Mouse (Mus musculus): ENCODE measurements around the gene Abhd17c. TPM values are rescaled to one million over a fixed set of nuclear protein-coding genes. Genes with fewer than 3 reads are reported as not detected.
"Not testable (repeated sequence)": the region's sequence is repeated elsewhere in the genome, so short reads cannot be mapped to it uniquely, and the experiment has no call there.

Abhd17c gene
- polyA plus RNA-seq, 1 experiment from 2014 or later, result 34.9 TPM

DNA sequence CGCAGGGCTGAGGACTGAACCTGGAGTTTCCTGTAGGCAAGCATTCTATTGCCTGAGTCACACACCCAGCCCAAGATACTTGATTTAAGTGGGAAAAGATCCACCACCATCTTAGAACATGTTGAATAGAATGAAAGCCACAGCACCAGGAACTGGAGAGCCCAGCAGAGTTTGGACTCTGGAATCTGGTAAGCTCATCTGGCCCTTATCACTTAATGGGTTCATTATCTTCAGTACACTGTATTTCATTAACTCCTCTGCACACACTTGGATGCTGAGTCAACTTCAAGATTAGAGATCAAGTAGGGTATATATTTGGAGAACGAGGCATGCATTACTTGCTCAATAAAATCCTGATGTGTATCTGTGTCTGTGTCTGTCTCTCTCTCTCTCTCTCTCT lies 27.1 kb upstream of the Abhd17c start:
- ATAC-seq (ENCODE audit: low FRiP score); H3K4me1 ChIP-seq (replicated peaks; ENCODE audit: control insufficient read depth, insufficient read depth, low read length); H3K27ac ChIP-seq (ENCODE audit: low read depth, low read length); H3K4me2 ChIP-seq (replicated peaks; ENCODE audit: low read depth, low read length); H3K27me3 ChIP-seq (ENCODE audit: control insufficient read depth, insufficient read depth, low read length); H3K9me3 ChIP-seq (ENCODE audit: control insufficient read depth, low read length); H3K36me3 ChIP-seq (ENCODE audit: control insufficient read depth, insufficient read depth, low read length); DNase-seq (ENCODE audit: low spot score); H3K4me3 ChIP-seq (ENCODE audit: low read depth, low read length); H3K9ac ChIP-seq (ENCODE audit: low read depth, low read length): not testable (repeated sequence)
- WGBS, result 98% methylated on average over 2 of the region's 2 CpGs

DNA sequence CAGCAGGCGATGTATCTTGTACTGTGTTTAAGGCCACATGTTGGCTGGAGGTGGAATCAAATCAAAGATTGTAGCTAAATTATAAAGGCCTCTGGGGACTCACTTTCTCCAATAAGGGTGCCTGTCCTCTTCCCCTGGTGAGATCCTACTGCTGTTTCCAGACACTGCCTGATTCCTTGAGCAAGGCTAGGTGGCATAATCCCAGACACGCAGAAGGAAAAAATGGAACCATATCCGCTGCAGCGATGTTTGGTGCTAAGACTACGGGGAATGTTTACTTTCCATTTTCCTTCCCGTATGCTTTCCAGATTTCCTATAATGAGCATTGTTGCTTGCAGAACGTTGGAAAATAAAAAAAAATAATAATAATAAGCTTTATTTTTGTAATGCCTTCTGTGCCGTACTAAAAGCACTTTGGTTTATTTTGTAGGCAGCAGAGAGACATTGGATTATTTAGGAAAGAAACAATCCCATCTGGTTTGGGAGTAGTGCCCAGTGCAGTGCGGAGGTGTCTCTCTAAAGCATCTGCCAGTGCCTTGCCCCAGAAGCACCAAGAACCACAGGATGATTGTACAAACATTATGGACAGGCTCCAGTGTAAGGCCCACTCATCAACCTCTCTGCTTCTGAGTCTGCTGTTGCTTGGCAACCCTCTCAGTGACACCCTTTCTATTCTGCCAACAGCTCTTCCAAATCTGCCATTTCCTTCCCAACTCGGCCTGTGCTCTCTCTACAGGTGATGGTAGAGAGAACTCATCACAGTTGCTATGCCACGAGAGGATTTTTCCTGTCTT lies 23.2 kb upstream of the Abhd17c start:
- Histone ChIP-seq H3K4me1 (replicated peaks; ENCODE audit: control insufficient read depth, insufficient read depth, low read length) (no peaks in the 10 kb centered on the region), H3K27ac (ENCODE audit: low read depth, low read length) (no peak overlapping the region), H3K9ac (ENCODE audit: low read depth, low read length) (no peak overlapping the region), H3K9me3 (ENCODE audit: control insufficient read depth, low read length) (no peaks in the 10 kb centered on the region), H3K27me3 (ENCODE audit: control insufficient read depth, insufficient read depth, low read length) (no peaks in the 10 kb centered on the region), H3K4me2 (replicated peaks; ENCODE audit: low read depth, low read length) (no peak overlapping the region), H3K4me3 (ENCODE audit: low read depth, low read length) (no peak overlapping the region), H3K36me3 (ENCODE audit: control insufficient read depth, insufficient read depth, low read length) (no peaks in the 10 kb centered on the region)
- no peak for ATAC-seq (ENCODE audit: low FRiP score)
- DNase-seq (ENCODE audit: low spot score), result no peak
- WGBS, result 86% methylated on average over 11 of the region's 11 CpGs

GRCm38 (mm10) chr7:84173394-84173793 lies 21.7 kb upstream of the Abhd17c start:
- ATAC-seq (ENCODE audit: low FRiP score) (no peak), DNase-seq (ENCODE audit: low spot score) (no peak)
- no peak overlapping the region for H3K4me3 ChIP-seq (ENCODE audit: low read depth, low read length)
- no peak overlapping the region for H3K27ac ChIP-seq (ENCODE audit: low read depth, low read length)
- no peaks in the 10 kb centered on the region for H3K4me1 ChIP-seq (replicated peaks; ENCODE audit: control insufficient read depth, insufficient read depth, low read length)
- 88% methylated on average over 4 of the region's 4 CpGs for WGBS
- no peak overlapping the region for H3K4me2 ChIP-seq (replicated peaks; ENCODE audit: low read depth, low read length)
- H3K36me3 ChIP-seq (ENCODE audit: control insufficient read depth, insufficient read depth, low read length), result no peaks in the 10 kb centered on the region
- H3K27me3 ChIP-seq (ENCODE audit: control insufficient read depth, insufficient read depth, low read length), result no peaks in the 10 kb centered on the region
- no peak overlapping the region for H3K9ac ChIP-seq (ENCODE audit: low read depth, low read length)
- H3K9me3 ChIP-seq (ENCODE audit: control insufficient read depth, low read length), result no peaks in the 10 kb centered on the region

GRCm38 (mm10) chr7:84171177-84171787 lies 19.6 kb upstream of the Abhd17c start:
- Histone ChIP-seq H3K4me3 (ENCODE audit: low read depth, low read length) (no peak overlapping the region), H3K36me3 (ENCODE audit: control insufficient read depth, insufficient read depth, low read length) (no peaks in the 10 kb centered on the region), H3K9me3 (ENCODE audit: control insufficient read depth, low read length) (no peaks in the 10 kb centered on the region), H3K27me3 (ENCODE audit: control insufficient read depth, insufficient read depth, low read length) (no peaks in the 10 kb centered on the region), H3K27ac (ENCODE audit: low read depth, low read length) (no peak overlapping the region), H3K4me1 (replicated peaks; ENCODE audit: control insufficient read depth, insufficient read depth, low read length) (no peaks in the 10 kb centered on the region), H3K4me2 (replicated peaks; ENCODE audit: low read depth, low read length) (no peak overlapping the region), H3K9ac (ENCODE audit: low read depth, low read length) (no peak overlapping the region)
- ATAC-seq (ENCODE audit: low FRiP score) (no peak), DNase-seq (ENCODE audit: low spot score) (no peak)
- WGBS, result 91% methylated on average over 1 of the region's 1 CpGs

DNA sequence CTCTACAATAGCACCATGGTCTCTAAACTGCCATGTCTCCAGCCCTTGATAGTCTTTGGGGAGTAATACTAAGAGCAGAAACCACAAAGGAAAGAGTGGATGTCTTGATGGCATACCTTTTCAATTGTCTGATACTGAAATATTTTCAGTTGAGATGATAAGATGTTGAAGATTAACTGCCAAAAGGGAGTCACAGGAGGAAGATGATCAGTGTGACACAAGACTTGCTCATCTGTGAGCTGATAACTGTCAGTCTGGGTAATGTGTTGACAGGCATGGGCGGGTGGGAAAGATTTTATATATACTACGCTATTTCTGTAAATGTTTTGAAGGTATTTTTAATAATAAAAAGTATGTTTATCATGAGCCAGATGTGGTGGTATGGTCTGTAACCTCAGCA lies 16.7 kb upstream of the Abhd17c start:
- H3K4me2 ChIP-seq (replicated peaks; ENCODE audit: low read depth, low read length), result no peak overlapping the region
- no peak overlapping the region for H3K4me3 ChIP-seq (ENCODE audit: low read depth, low read length)
- DNase-seq (ENCODE audit: low spot score) (no peak), ATAC-seq (ENCODE audit: low FRiP score) (no peak)
- H3K9ac ChIP-seq (ENCODE audit: low read depth, low read length), result no peak overlapping the region
- no peaks in the 10 kb centered on the region for H3K36me3 ChIP-seq (ENCODE audit: control insufficient read depth, insufficient read depth, low read length)
- H3K27ac ChIP-seq (ENCODE audit: low read depth, low read length), result no peak overlapping the region
- no peaks in the 10 kb centered on the region for H3K4me1 ChIP-seq (replicated peaks; ENCODE audit: control insufficient read depth, insufficient read depth, low read length)
- H3K9me3 ChIP-seq (ENCODE audit: control insufficient read depth, low read length), result no peaks in the 10 kb centered on the region
- WGBS, result 91% methylated on average over 2 of the region's 2 CpGs
- H3K27me3 ChIP-seq (ENCODE audit: control insufficient read depth, insufficient read depth, low read length), result no peaks in the 10 kb centered on the region

- no peak overlapping the region for H3K27ac ChIP-seq (ENCODE audit: low read depth, low read length)
- no peaks in the 10 kb centered on the region for H3K4me1 ChIP-seq (replicated peaks; ENCODE audit: control insufficient read depth, insufficient read depth, low read length)
- H3K4me2 ChIP-seq (replicated peaks; ENCODE audit: low read depth, low read length), result no peak overlapping the region
- H3K4me3 ChIP-seq (ENCODE audit: low read depth, low read length), result no peak overlapping the region
- DNase-seq (ENCODE audit: low spot score), result no peak
- H3K9me3 ChIP-seq (ENCODE audit: control insufficient read depth, low read length), result no peaks in the 10 kb centered on the region
- WGBS, result 83% methylated on average over 4 of the region's 4 CpGs
- no peaks in the 10 kb centered on the region for H3K36me3 ChIP-seq (ENCODE audit: control insufficient read depth, insufficient read depth, low read length)
- H3K9ac ChIP-seq (ENCODE audit: low read depth, low read length), result no peak overlapping the region
- no peak for ATAC-seq (ENCODE audit: low FRiP score)
- H3K27me3 ChIP-seq (ENCODE audit: control insufficient read depth, insufficient read depth, low read length), result no peaks in the 10 kb centered on the region
These were observed 15.2 kb upstream of the Abhd17c start for GRCm38 (mm10) chr7:84166721-84167419.

GRCm38 (mm10) chr7:84166007-84166406 lies 14.3 kb upstream of the Abhd17c start:
- Histone ChIP-seq H3K9me3 (ENCODE audit: control insufficient read depth, low read length) (no peaks in the 10 kb centered on the region), H3K4me3 (ENCODE audit: low read depth, low read length) (no peak overlapping the region), H3K27me3 (ENCODE audit: control insufficient read depth, insufficient read depth, low read length) (no peaks in the 10 kb centered on the region), H3K36me3 (ENCODE audit: control insufficient read depth, insufficient read depth, low read length) (no peaks in the 10 kb centered on the region), H3K27ac (ENCODE audit: low read depth, low read length) (no peak overlapping the region), H3K9ac (ENCODE audit: low read depth, low read length) (no peak overlapping the region), H3K4me2 (replicated peaks; ENCODE audit: low read depth, low read length) (no peak overlapping the region), H3K4me1 (replicated peaks; ENCODE audit: control insufficient read depth, insufficient read depth, low read length) (no peaks in the 10 kb centered on the region)
- ATAC-seq (ENCODE audit: low FRiP score) (no peak), DNase-seq (ENCODE audit: low spot score) (no peak)
- WGBS, result 84% methylated on average over 1 of the region's 1 CpGs

GRCm38 (mm10) chr7:84165288-84165687 lies 13.6 kb upstream of the Abhd17c start:
- H3K9ac ChIP-seq (ENCODE audit: low read depth, low read length), result no peak overlapping the region
- no peak overlapping the region for H3K27ac ChIP-seq (ENCODE audit: low read depth, low read length)
- H3K36me3 ChIP-seq (ENCODE audit: control insufficient read depth, insufficient read depth, low read length), result no peaks in the 10 kb centered on the region
- no peaks in the 10 kb centered on the region for H3K4me1 ChIP-seq (replicated peaks; ENCODE audit: control insufficient read depth, insufficient read depth, low read length)
- 79% methylated on average over 3 of the region's 3 CpGs for WGBS
- no peaks in the 10 kb centered on the region for H3K27me3 ChIP-seq (ENCODE audit: control insufficient read depth, insufficient read depth, low read length)
- ATAC-seq (ENCODE audit: low FRiP score) (no peak), DNase-seq (ENCODE audit: low spot score) (no peak)
- H3K4me2 ChIP-seq (replicated peaks; ENCODE audit: low read depth, low read length), result no peak overlapping the region
- H3K9me3 ChIP-seq (ENCODE audit: control insufficient read depth, low read length), result no peaks in the 10 kb centered on the region
- no peak overlapping the region for H3K4me3 ChIP-seq (ENCODE audit: low read depth, low read length)
